Comparison of ENCODE assay signal across 24 mouse cellular contexts in genomic region chr9:113453231-113453630, GRCm38 (mm10).
DNase-seq lines count a peak whose midpoint lies in the region; ATAC-seq and TF ChIP-seq lines count a peak whose summit lies in the region.
"Had no signal": no experiment of that assay in that cellular context is flagged by ENCODE, and none has a peak within 500 bp of the region (broad histone marks: within the 10 kb centered on the region; RNA-seq: fewer than 3 reads in every experiment).

No protein-coding gene starts in this region.

- 0 out of 2 replicates have a peak, but pooled peaks have one; percentile 23 for ATAC-seq in neural tube, embryonic 13.5 days (ENCODE audit: low read depth)
- no peak for ATAC-seq in neural tube, embryonic 15.5 days (ENCODE audit: low FRiP score)
- no peak for ATAC-seq in forebrain, embryonic 12.5 days (ENCODE audit: low FRiP score)
- ATAC-seq: activated CD4-positive, CD25-positive, alpha-beta regulatory T cell, adult 4 months; CD4-positive, CD25-positive, alpha-beta regulatory T cell, adult 4 months; forebrain, embryonic 14.5 days; forebrain, embryonic 16.5 days had no signal

- no peak overlapping the region for H3K4me2 ChIP-seq in neural tube, embryonic 13.5 days
- no peak overlapping the region for H3K4me2 ChIP-seq in neural tube, embryonic 15.5 days
- no peak overlapping the region for H3K4me2 ChIP-seq in forebrain, embryonic 12.5 days
- H3K4me2 ChIP-seq: embryonic facial prominence, embryonic 12.5 days had no signal

- no peak overlapping the region for H3K27ac ChIP-seq in neural tube, embryonic 13.5 days (replicated peaks)
- H3K27ac ChIP-seq in neural tube, embryonic 15.5 days (replicated peaks), result no peak overlapping the region
- 0 out of 2 replicates have a peak overlapping the region, but pooled peaks have one; percentile 30 for H3K27ac ChIP-seq in olfactory bulb, adult 2 months (ENCODE audit: insufficient read depth, low read depth, low read length)
- no peak overlapping the region for H3K27ac ChIP-seq in forebrain, embryonic 12.5 days
- H3K27ac ChIP-seq: embryonic facial prominence, embryonic 10.5 days; embryonic facial prominence, embryonic 12.5 days had no signal

- no peak overlapping the region for H3K9ac ChIP-seq in neural tube, embryonic 13.5 days
- no peak overlapping the region for H3K9ac ChIP-seq in neural tube, embryonic 15.5 days (replicated peaks)
- H3K9ac ChIP-seq in forebrain, embryonic 12.5 days, result no peak overlapping the region
- H3K9ac ChIP-seq: embryonic facial prominence, embryonic 12.5 days had no signal

- no peak for TF ChIP-seq POLR2A in olfactory bulb, adult 2 months (IDR thresholded peaks at IDR 0.05; ENCODE audit: insufficient read depth, low read depth, low read length)

- DNase-seq in Muller cell, postnatal 12 days (ENCODE audit: inconsistent ontology term), result peak; percentile 48
- peak; percentile 55 for DNase-seq in brain, adult 2 months (ENCODE audit: low read depth, low spot score)
- DNase-seq in adrenal gland, adult 8-10 months, result no peak
- no peak for DNase-seq in lung, postnatal 14 days
- DNase-seq: adrenal gland, postnatal 10 days; adrenal gland, postnatal 25 days; B cell, adult 2 months; cerebellum, adult 11-12 months; cerebellum, adult 2 months; cerebellum, adult 9-10 months; cerebellum, postnatal 10 days; cerebellum, postnatal 25 days had no signal

- no peaks in the 10 kb centered on the region for H3K36me3 ChIP-seq in neural tube, embryonic 13.5 days
- no peaks in the 10 kb centered on the region for H3K36me3 ChIP-seq in neural tube, embryonic 15.5 days
- no peaks in the 10 kb centered on the region for H3K36me3 ChIP-seq in forebrain, embryonic 12.5 days (replicated peaks)
- H3K36me3 ChIP-seq: embryonic facial prominence, embryonic 10.5 days; embryonic facial prominence, embryonic 12.5 days; G1E had no signal

- H3K9me3 ChIP-seq in neural tube, embryonic 13.5 days, result no peaks in the 10 kb centered on the region
- no peaks in the 10 kb centered on the region for H3K9me3 ChIP-seq in neural tube, embryonic 15.5 days (replicated peaks)
- no peaks in the 10 kb centered on the region for H3K9me3 ChIP-seq in forebrain, embryonic 12.5 days
- H3K9me3 ChIP-seq: embryonic facial prominence, embryonic 10.5 days; embryonic facial prominence, embryonic 12.5 days had no signal

- 0 out of 2 replicates have a peak, but pooled peaks cover 5% of the 10 kb centered on the region for H3K4me1 ChIP-seq in neural tube, embryonic 13.5 days (replicated peaks)
- H3K4me1 ChIP-seq in neural tube, embryonic 15.5 days, result no peaks in the 10 kb centered on the region
- H3K4me1 ChIP-seq in olfactory bulb, adult 2 months (ENCODE audit: control insufficient read depth, insufficient read depth, low read length), result peaks cover 12% of the 10 kb centered on the region; the same call in 1 of the 2 replicates
- no peaks in the 10 kb centered on the region for H3K4me1 ChIP-seq in forebrain, embryonic 12.5 days
- H3K4me1 ChIP-seq: embryonic facial prominence, embryonic 10.5 days; embryonic facial prominence, embryonic 12.5 days had no signal

- H3K27me3 ChIP-seq in neural tube, embryonic 13.5 days, result no peaks in the 10 kb centered on the region
- H3K27me3 ChIP-seq in neural tube, embryonic 15.5 days (replicated peaks), result no peaks in the 10 kb centered on the region
- H3K27me3 ChIP-seq in forebrain, embryonic 12.5 days, result no peaks in the 10 kb centered on the region
- H3K27me3 ChIP-seq: CH12.LX; embryonic facial prominence, embryonic 12.5 days had no signal

- 54% methylated on average over 3 of the region's 3 CpGs for WGBS in neural tube, embryonic 13.5 days
- 71% methylated on average over 3 of the region's 3 CpGs for WGBS in neural tube, embryonic 15.5 days
- 37% methylated on average over 3 of the region's 3 CpGs for WGBS in olfactory bulb, adult 2 months
- 73% methylated on average over 3 of the region's 3 CpGs for WGBS in forebrain, embryonic 12.5 days

- H3K4me3 ChIP-seq in neural tube, embryonic 13.5 days, result no peak overlapping the region
- H3K4me3 ChIP-seq in neural tube, embryonic 15.5 days (replicated peaks), result no peak overlapping the region
- no peak overlapping the region for H3K4me3 ChIP-seq in olfactory bulb, adult 2 months (ENCODE audit: insufficient read depth, low read depth, low read length)
- no peak overlapping the region for H3K4me3 ChIP-seq in forebrain, embryonic 12.5 days (replicated peaks)
- H3K4me3 ChIP-seq: embryonic facial prominence, embryonic 10.5 days; embryonic facial prominence, embryonic 12.5 days had no signal

- TF ChIP-seq CTCF in olfactory bulb, adult 2 months (IDR thresholded peaks at IDR 0.05; ENCODE audit: insufficient read depth, low read depth, low read length), result no peak

Comparison
In these comparisons a context has a peak if more than half of its experiments do, and no peak if none do; other contexts are left out.
1. DNase-seq: peak in Muller cell, postnatal 12 days (single experiment) and brain, adult 2 months (single experiment); none in adrenal gland, adult 8-10 months (single experiment) and lung, postnatal 14 days (single experiment).